Mouse (Mus musculus): ENCODE measurements around the gene Elmo3.

The Elmo3 gene

DNA sequence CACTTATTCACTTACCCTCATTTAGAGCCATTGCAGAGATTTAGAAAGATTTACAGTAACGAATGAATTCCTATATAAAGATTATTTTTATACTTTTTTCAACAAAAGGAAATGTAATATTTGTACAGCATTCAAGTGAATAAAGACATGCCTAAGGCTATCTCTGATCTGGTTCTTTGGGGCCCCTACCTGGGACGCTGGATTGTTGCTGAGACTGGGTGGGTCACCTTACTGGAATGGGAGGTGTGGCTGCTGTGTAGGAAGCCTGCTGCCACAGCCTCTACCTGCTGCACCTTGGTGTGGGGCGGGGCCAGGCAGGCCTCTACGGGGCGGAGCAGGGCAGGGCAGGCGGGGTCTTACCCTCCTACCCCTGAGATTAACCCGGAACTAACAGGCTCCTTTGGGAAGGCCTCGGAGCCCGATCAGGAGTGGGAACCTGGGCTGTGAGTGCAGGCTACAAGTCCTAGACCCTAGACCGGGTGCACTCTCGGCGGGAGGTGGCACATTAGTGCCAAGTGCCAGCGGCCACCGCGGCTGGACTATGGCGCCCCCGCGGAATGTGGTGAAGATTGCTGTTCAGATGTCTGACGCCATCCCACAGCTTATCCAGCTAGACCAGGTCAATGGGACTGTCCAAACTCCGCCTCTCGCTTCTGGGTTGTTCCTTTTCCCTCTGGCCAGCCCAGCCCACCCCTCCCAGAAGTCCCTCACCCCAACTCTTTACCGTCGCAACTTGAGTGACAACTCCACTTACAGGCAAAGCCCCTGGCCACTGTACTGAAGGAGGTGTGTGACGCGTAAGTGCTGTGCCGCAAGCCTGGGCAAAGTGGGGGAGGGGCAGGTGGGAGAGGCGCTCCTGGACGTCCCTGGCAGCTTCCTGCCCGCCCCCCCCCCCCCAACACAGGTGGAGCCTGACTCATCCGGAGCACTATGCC lies at the start of gene Elmo3:
TSS of gene Elmo3 (plus strand) at position 391 of the 935 bp plus-strand sequence.
- peak; percentile 57 to 76 for DNase-seq

DNA sequence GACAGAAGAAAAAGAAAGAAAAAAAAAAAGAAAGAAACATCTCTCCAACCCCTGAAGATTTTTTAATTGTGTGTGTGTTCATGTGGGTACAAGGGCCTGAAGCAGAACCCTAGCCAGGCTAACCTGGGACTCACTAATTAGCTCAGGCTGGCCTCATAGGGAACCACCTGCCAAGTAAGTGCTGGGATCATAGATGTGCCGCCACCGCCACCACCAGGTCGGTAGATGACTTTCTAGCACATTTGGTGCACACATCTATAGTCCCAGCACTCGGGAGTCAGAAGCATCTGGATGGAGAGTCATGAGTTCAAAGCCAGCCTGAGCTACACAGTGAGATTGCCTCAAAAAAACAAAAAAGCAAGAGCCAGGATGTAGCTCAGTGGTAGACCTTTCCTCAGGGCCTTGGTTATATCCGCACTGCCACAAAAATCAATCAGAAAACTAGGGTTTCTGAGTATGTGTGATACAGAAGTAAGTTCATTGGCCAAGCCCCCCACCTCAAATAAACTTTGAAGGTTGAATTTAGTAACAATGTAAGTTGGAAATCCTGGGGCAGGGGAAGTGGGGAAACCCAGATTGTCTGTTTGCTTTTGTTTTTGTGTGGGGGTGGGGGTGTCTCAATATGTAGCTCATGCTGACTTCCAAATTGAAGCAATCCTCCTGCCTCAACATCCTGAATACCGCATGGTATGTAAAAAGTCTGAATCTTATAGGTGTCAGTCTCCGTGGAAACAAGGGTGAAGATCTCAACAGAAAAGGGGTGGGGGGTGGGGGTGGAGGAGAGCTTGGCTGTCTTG lies 47.9 kb upstream of the Elmo3 start:
- no peak for DNase-seq

GRCm38 (mm10) chr8:105258911-105259720 lies 46.3 kb upstream of the Elmo3 start:
- peak in 1 of 2 experiments; percentile 29 for DNase-seq

DNA sequence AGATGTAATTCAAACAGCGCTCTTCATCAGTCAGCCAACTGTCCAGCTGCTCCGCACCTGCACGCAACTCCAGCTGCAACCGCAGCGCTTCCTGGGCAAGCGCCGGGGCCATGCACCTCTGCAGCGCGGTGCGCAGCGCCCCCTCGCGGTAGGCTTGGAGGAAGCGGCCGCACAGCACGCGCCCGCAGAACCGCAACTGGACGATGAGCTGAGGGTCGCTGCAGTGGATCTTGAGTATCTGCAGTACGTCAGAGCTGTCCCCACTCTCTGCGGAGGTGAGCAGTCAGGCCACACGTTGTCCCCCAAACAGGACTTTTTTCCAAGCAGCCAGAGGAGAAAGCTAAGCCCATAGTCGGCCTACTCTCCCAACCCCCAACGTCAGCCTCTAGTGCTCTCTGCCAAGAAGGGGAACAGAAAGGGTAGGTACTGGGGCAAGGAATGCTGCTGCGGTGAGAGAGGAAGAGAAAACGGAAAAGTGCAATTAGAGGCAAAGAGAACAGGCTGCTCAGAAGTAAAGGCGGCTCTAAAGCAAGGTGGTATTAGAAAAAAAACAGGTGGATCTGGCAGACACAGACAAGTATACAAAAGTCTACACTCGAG lies 45.6 kb upstream of the Elmo3 start:
- peak; percentile 75 to 76 for DNase-seq

- DNase-seq = no peak
Observed at GRCm38 (mm10) chr8:105260371-105261099, 44.9 kb upstream of the Elmo3 start.

DNA sequence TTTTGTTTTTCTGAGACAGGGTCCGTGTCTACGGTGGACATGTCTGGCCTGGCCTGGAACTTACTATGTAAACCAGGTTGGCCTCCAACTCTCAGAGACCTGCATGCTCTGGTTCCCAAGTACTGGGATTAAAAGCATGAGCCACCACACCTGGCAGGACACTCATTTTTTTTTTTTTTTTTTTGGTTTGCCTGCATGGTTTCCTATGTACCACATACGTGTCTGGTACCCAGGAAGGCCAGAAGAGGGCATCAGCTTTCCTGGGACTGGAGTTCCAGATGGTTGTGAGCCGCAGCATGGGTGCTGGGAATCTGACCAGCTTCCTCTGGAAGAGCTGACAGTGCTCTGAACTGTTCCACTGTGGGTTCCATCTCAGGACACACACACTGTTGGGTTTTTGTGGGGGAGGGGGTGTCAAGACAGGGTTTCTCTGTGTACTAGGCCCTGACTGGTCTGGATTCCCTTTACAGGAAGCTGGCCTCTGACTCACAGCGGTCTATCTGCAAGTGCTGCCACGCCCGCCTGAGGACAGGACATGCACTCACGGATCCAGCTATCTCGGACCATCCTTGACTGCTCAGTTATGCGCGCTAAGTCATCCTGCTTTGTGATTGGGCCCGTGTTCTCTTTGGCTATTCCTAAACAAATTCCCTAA lies 43.9 kb upstream of the Elmo3 start:
- DNase-seq = no peak

GRCm38 (mm10) chr8:105263244-105263912 lies 42.0 kb upstream of the Elmo3 start:
- no peak for DNase-seq

DNA sequence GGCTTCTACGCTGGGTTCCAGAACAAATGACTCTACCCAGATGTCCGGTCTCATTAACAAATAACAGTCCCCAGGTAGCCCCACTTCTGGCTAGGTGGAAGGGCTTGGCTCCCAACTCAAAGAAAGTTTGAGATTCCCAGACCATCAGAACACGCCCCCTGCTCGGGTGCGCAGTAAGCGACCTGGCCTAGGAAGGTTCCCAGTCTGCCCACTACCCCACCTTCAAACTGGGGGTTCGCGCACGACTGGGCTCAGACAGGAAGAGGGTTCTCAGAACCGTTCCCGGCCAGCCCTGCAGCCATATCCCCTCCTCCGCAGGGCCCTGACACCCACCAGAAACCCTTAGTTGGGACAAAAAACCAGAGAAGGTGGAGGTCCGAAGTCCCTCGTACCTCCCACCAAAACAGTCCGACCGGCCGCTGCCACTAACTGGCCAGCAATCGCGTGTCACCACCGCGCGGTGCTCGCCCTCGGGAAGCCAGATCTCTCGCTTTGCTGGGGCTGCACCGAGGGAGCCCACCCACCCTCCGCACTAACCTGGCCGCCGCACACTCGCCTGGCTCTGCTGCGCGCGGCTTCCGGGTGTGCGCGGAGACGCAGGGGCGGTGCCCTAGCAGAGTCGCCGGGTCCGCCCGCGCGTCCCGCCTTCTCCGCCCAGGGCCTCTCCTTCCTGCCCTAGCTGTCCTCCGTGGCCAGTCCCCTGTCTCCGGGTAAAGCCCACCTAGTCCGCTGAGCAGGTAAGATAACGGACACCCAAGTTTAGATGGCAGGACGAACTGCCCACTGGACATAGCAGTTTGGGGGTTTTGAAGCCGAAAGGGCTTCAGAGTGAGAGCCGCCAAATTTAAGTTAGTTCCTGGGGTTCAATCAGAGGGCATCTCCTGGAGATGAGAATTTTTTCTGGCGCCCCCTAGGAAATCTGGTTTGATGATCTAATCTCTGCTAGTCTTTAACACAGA lies 41.1 kb upstream of the Elmo3 start, which contains the start of the genes Tradd and Fbxl8:
TSS of gene Tradd (minus strand) at position 586 of the 959 bp plus-strand sequence.
TSS of gene Fbxl8 (plus strand) at position 625 of the 959 bp plus-strand sequence.
- peak; percentile 77 to 83 for DNase-seq

GRCm38 (mm10) chr8:105265128-105265527 lies 40.3 kb upstream of the Elmo3 start:
- DNase-seq = peak; percentile 45 to 53

DNA sequence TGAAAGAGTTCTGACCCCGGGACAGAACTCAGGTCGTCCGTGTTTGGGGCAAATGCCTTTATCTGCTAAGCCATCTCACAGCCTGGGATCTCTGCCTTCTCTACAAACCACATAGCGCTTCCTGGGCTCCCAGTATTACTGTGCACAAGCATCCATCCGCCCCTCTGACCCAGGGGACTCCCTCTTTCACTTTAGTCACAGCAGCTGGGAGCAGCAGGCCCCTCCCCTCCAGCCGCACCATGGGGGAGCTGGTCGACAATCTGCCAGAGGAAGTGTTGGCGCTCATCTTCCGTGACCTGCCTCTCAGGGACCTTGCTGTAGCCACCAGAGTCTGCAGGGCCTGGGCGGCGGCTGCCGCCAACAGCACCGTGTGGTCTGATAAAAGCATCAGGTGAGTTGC lies 38.6 kb upstream of the Elmo3 start:
- peak; percentile 32 to 56 for DNase-seq

- no peak for DNase-seq
Observed at GRCm38 (mm10) chr8:105268342-105269074, 36.9 kb upstream of the Elmo3 start.

- no peak for DNase-seq
Observed at GRCm38 (mm10) chr8:105269075-105269458, 36.3 kb upstream of the Elmo3 start.

- DNase-seq = no peak
Observed at GRCm38 (mm10) chr8:105269461-105269947, 35.9 kb upstream of the Elmo3 start, which contains the start of gene Hsf4. Gene Hsf4 (plus strand): TSS chr8:105269801.

- DNase-seq = no peak
Observed at GRCm38 (mm10) chr8:105270101-105270915, 35.1 kb upstream of the Elmo3 start.

DNA sequence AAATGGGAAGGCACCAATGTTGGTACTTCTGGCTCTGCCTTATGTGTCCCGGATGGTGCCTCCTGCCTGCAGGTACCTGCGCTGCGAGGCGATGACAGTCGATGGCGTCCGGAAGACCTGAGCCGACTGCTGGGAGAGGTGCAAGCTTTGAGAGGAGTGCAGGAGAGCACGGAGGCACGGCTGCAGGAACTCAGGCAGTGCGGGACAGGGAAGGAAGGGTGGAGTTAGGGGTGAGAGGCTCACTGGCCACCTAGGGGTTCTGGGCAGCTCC lies 34.5 kb upstream of the Elmo3 start:
- no peak for DNase-seq

DNA sequence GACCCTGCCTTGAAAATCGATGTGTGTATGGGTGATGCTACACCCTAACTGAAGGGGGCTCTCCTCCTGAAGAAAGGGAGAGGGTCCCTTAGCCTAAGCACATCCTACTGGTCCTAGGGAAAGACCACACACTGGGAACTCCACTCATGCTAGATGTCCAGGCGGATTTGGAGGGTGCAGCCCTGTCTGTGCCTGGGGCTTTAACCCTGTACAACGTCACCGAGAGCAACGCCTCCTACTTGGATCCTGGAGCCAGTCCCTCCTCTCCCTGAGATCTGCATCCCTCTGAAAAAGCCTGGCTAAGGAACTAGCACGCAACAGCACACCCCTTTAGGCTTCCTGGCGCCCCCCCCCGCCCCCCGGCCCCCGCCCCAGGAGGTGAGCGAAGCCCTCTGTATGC lies 30.0 kb upstream of the Elmo3 start:
- no peak for DNase-seq

DNA sequence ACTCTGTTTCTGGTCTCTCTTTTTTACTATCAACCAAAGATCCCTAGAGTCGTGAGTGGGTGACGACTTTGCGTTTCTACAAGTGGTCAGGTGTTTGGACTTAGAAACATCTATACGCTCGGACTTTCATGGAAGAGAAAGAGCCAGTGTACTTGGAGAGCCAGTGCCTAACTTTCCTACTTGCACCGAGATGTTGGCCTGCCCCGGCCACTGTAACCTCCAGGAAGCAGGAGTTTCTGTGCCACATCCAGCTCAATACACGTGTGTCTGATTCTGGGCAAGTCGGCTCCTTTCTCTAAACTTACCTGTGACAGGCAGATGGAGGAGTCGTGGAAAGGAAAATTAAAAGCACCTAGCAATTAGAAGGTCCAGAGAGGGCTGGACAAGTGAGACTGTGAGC lies 29.6 kb upstream of the Elmo3 start, which contains the start of gene Nol3:
TSS of gene Nol3 (plus strand) at position 301 of the 400 bp plus-strand sequence.
- DNase-seq = no peak

Data from thymus, postnatal 36 days (tissue).